Mouse (Mus musculus) bone marrow, adult 2 months (tissue): ENCODE measurements around the gene Wdfy4.

Experiments
- CTCF ChIP-seq: fragments of 200-500 bp; IDR thresholded peaks from 2 replicates; pipeline ENCODE4 v1.5.1; 2011; ENCODE audit warnings: low read length, control low read depth; ENCODE audit not compliant: control insufficient read depth, insufficient read depth
- POLR2A ChIP-seq: fragments of 200-500 bp; IDR thresholded peaks from 2 replicates; pipeline ENCODE4 v1.6.1; 2011; ENCODE audit warnings: low read depth, mild to moderate bottlenecking, control low read depth, low read length, borderline replicate concordance; ENCODE audit not compliant: control insufficient read depth

- TF ChIP-seq CTCF (no peak), POLR2A (no peak)
These were observed 166.3 kb downstream of the Wdfy4 start for GRCm38 (mm10) chr14:33019050-33019449.
